Mouse (Mus musculus) heart, postnatal 0 days (tissue): Measurements from ENCODE around the gene Gpr107.

Experiments
- CTCF ChIP-seq: IDR thresholded peaks from 2 replicates; pipeline ENCODE4 v1.5.1; 2016; ENCODE audit warnings: antibody characterized with exemption, control low read depth, low read depth
- EP300 ChIP-seq: IDR thresholded peaks from 2 replicates; pipeline ENCODE4 v1.6.1; 2016; ENCODE audit warnings: antibody characterized with exemption, low read depth

DNA sequence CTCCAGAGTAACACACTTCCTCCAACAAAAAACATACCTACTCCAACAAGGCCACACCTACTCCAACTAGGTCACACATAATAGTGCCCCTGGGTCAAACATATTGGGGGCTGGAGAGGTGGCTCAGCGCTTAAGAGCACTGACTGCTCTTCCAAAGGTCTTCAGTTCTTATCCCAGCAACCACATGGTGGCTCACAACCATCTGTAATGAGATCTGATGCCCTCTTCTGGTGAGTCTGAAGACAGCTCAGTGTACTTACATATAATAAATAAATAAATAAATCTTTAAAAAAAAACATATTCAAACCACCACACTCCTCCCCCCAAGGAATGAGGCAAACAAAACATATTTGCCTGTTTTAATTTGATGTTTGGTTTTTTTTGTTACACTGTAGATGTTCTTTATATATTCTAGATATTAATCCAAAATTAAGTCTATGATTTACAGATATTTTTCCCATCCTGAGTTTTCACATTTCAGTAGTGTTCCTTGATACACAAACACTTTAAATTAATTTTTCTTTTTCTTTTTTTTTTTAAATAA lies 76.7 kb downstream of the Gpr107 start:
- TF ChIP-seq EP300 (no peak), CTCF (no peak)
